In the genomic region with DNA sequence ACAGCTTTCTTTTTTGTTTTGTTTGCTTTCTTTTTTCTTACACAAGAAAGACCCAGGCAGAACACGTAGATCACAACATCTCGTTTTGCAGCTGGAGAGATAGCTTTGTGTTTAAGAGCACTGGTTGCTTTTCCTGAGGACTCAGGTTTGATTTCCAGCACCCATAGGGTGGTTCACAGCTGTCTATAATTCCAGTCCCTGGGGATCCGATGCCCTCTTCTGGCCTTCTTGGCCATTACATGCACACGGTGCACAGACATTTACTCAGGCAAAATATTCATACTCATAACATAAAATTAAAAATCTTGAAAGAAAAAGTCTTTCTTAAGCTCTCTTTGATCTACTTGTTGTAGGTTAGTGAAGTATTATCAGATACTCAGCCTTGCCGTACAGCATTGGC, we compare ENCODE assay signal across 23 mouse cellular contexts. TPM values are rescaled to one million over a fixed set of nuclear protein-coding genes. Genes with fewer than 3 reads are reported as not detected.
A peak's percentile ranks its signal among the peaks of the same experiment; 100 is the strongest.
DNase-seq lines count a peak whose midpoint lies in the region; ATAC-seq and TF ChIP-seq lines count a peak whose summit lies in the region.
"Had no signal": no experiment of that assay in that cellular context is flagged by ENCODE, and none has a peak within 500 bp of the region (broad histone marks: within the 10 kb centered on the region; RNA-seq: fewer than 3 reads in every experiment).

No protein-coding gene starts in this region.

- no peaks in the 10 kb centered on the region for H3K4me1 ChIP-seq in liver, postnatal 0 days (ENCODE audit: insufficient read depth)
- H3K4me1 ChIP-seq in E14TG2a.4 (replicated peaks; ENCODE audit: low read depth, low read length), result no peaks in the 10 kb centered on the region
- H3K4me1 ChIP-seq: forebrain, embryonic 12.5 days; hindbrain, embryonic 12.5 days; liver, embryonic 15.5 days had no signal

- WGBS in liver, postnatal 0 days (ENCODE audit: insufficient replicate concordance), result 77% methylated on average over 5 of the region's 5 CpGs

- TF ChIP-seq POLR2A in brain, embryonic 14.5 days (IDR thresholded peaks at IDR 0.05; ENCODE audit: borderline replicate concordance, extremely low read depth, insufficient read depth, insufficient read length, poor library complexity, severe bottlenecking), result no peak

- no peak for ATAC-seq in liver, postnatal 0 days
- ATAC-seq: inflammation-experienced regulatory T-cells, adult 6 months had no signal

- no peak overlapping the region for H3K27ac ChIP-seq in liver, postnatal 0 days (ENCODE audit: low read depth)
- H3K27ac ChIP-seq: forebrain, embryonic 12.5 days; hindbrain, embryonic 12.5 days; liver, embryonic 15.5 days had no signal

- no peak for TF ChIP-seq EP300 in liver, postnatal 0 days (IDR thresholded peaks at IDR 0.05; ENCODE audit: low read depth)

- no peak overlapping the region for H3K4me2 ChIP-seq in liver, postnatal 0 days (ENCODE audit: low read depth, low read length)
- H3K4me2 ChIP-seq: forebrain, embryonic 12.5 days; hindbrain, embryonic 12.5 days; liver, embryonic 15.5 days had no signal

- DNase-seq in heart, adult 11 months, result peak; percentile 81
- no peak for DNase-seq in heart, postnatal 14 days
- no peak for DNase-seq in liver, postnatal 0 days
- no peak for DNase-seq in liver
- DNase-seq in brain, embryonic 14.5 days (ENCODE audit: low read depth), result no peak
- DNase-seq in right cerebral cortex, adult 2 months (ENCODE audit: low spot score in 2 of 2), result no peak
- no peak for DNase-seq in spleen, postnatal 36 days (ENCODE audit: low spot score in 2 of 2)
- DNase-seq: adrenal gland, postnatal 25 days; cerebellum, adult 9-10 months; gastrocnemius, postnatal 14 days; kidney, postnatal 36 days; lung, postnatal 10 days; retina, postnatal 1 day; thymus, adult 18-20 months had no signal

- TF ChIP-seq CTCF in liver, postnatal 0 days (IDR thresholded peaks at IDR 0.05; ENCODE audit: low read depth), result 0 out of 2 replicates have a peak, but pooled peaks have one; percentile 10
- TF ChIP-seq CTCF in E14TG2a.4 (conservative IDR thresholded peaks at IDR 0.05; ENCODE audit: low read length), result peak; percentile 30
- TF ChIP-seq CTCF in brain, embryonic 14.5 days (IDR thresholded peaks at IDR 0.05; ENCODE audit: borderline replicate concordance, extremely low read depth, insufficient read depth, insufficient read length), result peak; percentile 14; the same call in 1 of the 2 replicates

- H3K4me3 ChIP-seq in liver, postnatal 0 days (ENCODE audit: low read depth, low read length), result no peak overlapping the region
- no peak overlapping the region for H3K4me3 ChIP-seq in E14TG2a.4 (replicated peaks; ENCODE audit: low read length)
- H3K4me3 ChIP-seq: forebrain, embryonic 12.5 days; hindbrain, embryonic 12.5 days; liver, embryonic 15.5 days had no signal

- no peaks in the 10 kb centered on the region for H3K9me3 ChIP-seq in liver, postnatal 0 days (ENCODE audit: low read length)
- H3K9me3 ChIP-seq in E14TG2a.4 (ENCODE audit: low read length), result no peaks in the 10 kb centered on the region
- H3K9me3 ChIP-seq: forebrain, embryonic 12.5 days; hindbrain, embryonic 12.5 days; liver, embryonic 15.5 days had no signal

- intact Hi-C loops in heart, postnatal 14 days (cut with DNase I), result loop anchor here (5.0 kb wide), 1 partner anchor 44 kb away; no protein-coding TSS in a partner anchor

- no peaks in the 10 kb centered on the region for H3K36me3 ChIP-seq in liver, postnatal 0 days (replicated peaks; ENCODE audit: insufficient read depth, low read length)
- H3K36me3 ChIP-seq in E14TG2a.4 (ENCODE audit: insufficient read depth, low read length), result no peaks in the 10 kb centered on the region
- H3K36me3 ChIP-seq: forebrain, embryonic 12.5 days; hindbrain, embryonic 12.5 days; liver, embryonic 15.5 days had no signal

- H3K9ac ChIP-seq in liver, postnatal 0 days (replicated peaks), result no peak overlapping the region
- H3K9ac ChIP-seq: forebrain, embryonic 12.5 days; hindbrain, embryonic 12.5 days; liver, embryonic 15.5 days had no signal

- no peaks in the 10 kb centered on the region for H3K27me3 ChIP-seq in liver, postnatal 0 days (ENCODE audit: insufficient read depth, low read length)
- H3K27me3 ChIP-seq in E14TG2a.4 (ENCODE audit: insufficient read depth, low read length), result no peaks in the 10 kb centered on the region
- H3K27me3 ChIP-seq: forebrain, embryonic 12.5 days; hindbrain, embryonic 12.5 days; liver, embryonic 15.5 days had no signal

RNA-seq across cellular contexts. Expression of a gene that starts 1.0 kb away (rescaled TPM):
- not detected for total RNA-seq in heart, postnatal 14 days (2021)
- not detected in 2 replicates for polyA plus RNA-seq in liver, postnatal 0 days (2015; fragmentation: Nextera tagmentation; extraction: Ambion mirVana)
- 1.1 and 1.6 TPM in 2 replicates for polyA plus RNA-seq in brain, embryonic 14.5 days (2012; rRNA removed)
- total RNA-seq: adrenal gland, postnatal 25 days; common myeloid progenitor, adult 5-6 weeks; gastrocnemius, postnatal 14 days; heart, postnatal 10 days had no signal
- polyA plus RNA-seq: embryonic facial prominence, embryonic 11.5 days; hindbrain, embryonic 12.5 days; liver, embryonic 15.5 days; neural tube, embryonic 11.5 days had no signal
